Mouse (Mus musculus): ENCODE results near the gene Ddx41. TPM values are rescaled to one million over a fixed set of nuclear protein-coding genes. Genes with fewer than 3 reads are reported as not detected.
A peak's percentile ranks its signal among the peaks of the same experiment; 100 is the strongest.

The Ddx41 gene
- polyA plus RNA-seq, 1 experiment from 2014 or later = 90.0 TPM

- H3K27ac ChIP-seq (replicated peaks) = no peak overlapping the region
- DNase-seq (ENCODE audit: low spot score) = peak; percentile 38
- peaks cover 35% of the 10 kb centered on the region for H3K4me1 ChIP-seq
- no peaks in the 10 kb centered on the region for H3K9me3 ChIP-seq
- WGBS = 43% methylated on average over 4 of the region's 4 CpGs
- H3K36me3 ChIP-seq (replicated peaks) = peaks cover 39% of the 10 kb centered on the region
- H3K4me3 ChIP-seq = no peak overlapping the region
- H3K27me3 ChIP-seq (replicated peaks; ENCODE audit: low read depth, poor library complexity, severe bottlenecking) = peaks cover 7% of the 10 kb centered on the region; the same call in 1 of the 2 replicates
Measured at GRCm38 (mm10) chr13:55495702-55496101, 40.8 kb downstream of the Ddx41 start.

- no peak overlapping the region for H3K4me3 ChIP-seq
- 27% methylated on average over 18 of the region's 18 CpGs for WGBS
- H3K27ac ChIP-seq (replicated peaks) = no peak overlapping the region
- peaks cover 33% of the 10 kb centered on the region for H3K36me3 ChIP-seq (replicated peaks)
- H3K9me3 ChIP-seq = no peaks in the 10 kb centered on the region
- peaks cover 35% of the 10 kb centered on the region for H3K4me1 ChIP-seq
- DNase-seq (ENCODE audit: low spot score) = no peak
- H3K27me3 ChIP-seq (replicated peaks; ENCODE audit: low read depth, poor library complexity, severe bottlenecking) = peaks cover 7% of the 10 kb centered on the region; the same call in 1 of the 2 replicates
Measured at GRCm38 (mm10) chr13:55494883-55495621, 41.4 kb downstream of the Ddx41 start.

GRCm38 (mm10) chr13:55494257-55494656 lies 42.2 kb downstream of the Ddx41 start:
- DNase-seq (ENCODE audit: low spot score) = no peak
- no peaks in the 10 kb centered on the region for H3K9me3 ChIP-seq
- H3K27ac ChIP-seq (replicated peaks) = no peak overlapping the region
- no peak overlapping the region for H3K4me3 ChIP-seq
- H3K27me3 ChIP-seq (replicated peaks; ENCODE audit: low read depth, poor library complexity, severe bottlenecking) = peaks cover 7% of the 10 kb centered on the region; the same call in 1 of the 2 replicates
- whole genome bisulfite sequencing = 33% methylated on average over 2 of the region's 2 CpGs
- H3K36me3 ChIP-seq (replicated peaks) = peaks cover 26% of the 10 kb centered on the region
- H3K4me1 ChIP-seq = peaks cover 35% of the 10 kb centered on the region

GRCm38 (mm10) chr13:55487578-55488498 lies 48.6 kb downstream of the Ddx41 start, which contains the start of gene Dbn1:
Gene Dbn1 (minus strand): TSS chr13:55488111.
- no peaks in the 10 kb centered on the region for H3K27me3 ChIP-seq (replicated peaks; ENCODE audit: low read depth, poor library complexity, severe bottlenecking)
- peak within 1 kb of the TSS; percentile 99 for H3K4me3 ChIP-seq
- DNase-seq (ENCODE audit: low spot score) = peak; percentile 87
- peaks cover 53% of the 10 kb centered on the region for H3K4me1 ChIP-seq
- H3K36me3 ChIP-seq (replicated peaks) = peaks cover 28% of the 10 kb centered on the region
- H3K27ac ChIP-seq (replicated peaks) = peak within 1 kb of the TSS; percentile 100
- H3K9me3 ChIP-seq = no peaks in the 10 kb centered on the region
- 1% methylated on average over 78 of the region's 83 CpGs for WGBS

- WGBS = under 1% methylated on average over 29 of the region's 29 CpGs
- Histone ChIP-seq H3K4me1 (peaks cover 55% of the 10 kb centered on the region), H3K27me3 (replicated peaks; ENCODE audit: low read depth, poor library complexity, severe bottlenecking) (no peaks in the 10 kb centered on the region), H3K4me3 (peak overlapping the region; percentile 99), H3K36me3 (replicated peaks) (peaks cover 36% of the 10 kb centered on the region), H3K9me3 (no peaks in the 10 kb centered on the region), H3K27ac (replicated peaks) (peak overlapping the region; percentile 100)
- DNase-seq (ENCODE audit: low spot score) = peak; percentile 79
Measured at GRCm38 (mm10) chr13:55486916-55487577, 49.4 kb downstream of the Ddx41 start.

GRCm38 (mm10) chr13:55486029-55486794 lies 50.2 kb downstream of the Ddx41 start:
- Histone ChIP-seq H3K27me3 (replicated peaks; ENCODE audit: low read depth, poor library complexity, severe bottlenecking) (no peaks in the 10 kb centered on the region), H3K4me1 (peaks cover 55% of the 10 kb centered on the region), H3K9me3 (no peaks in the 10 kb centered on the region), H3K36me3 (replicated peaks) (peaks cover 45% of the 10 kb centered on the region), H3K4me3 (peak overlapping the region; percentile 99), H3K27ac (replicated peaks) (peak overlapping the region; percentile 100)
- DNase-seq (ENCODE audit: low spot score) = peak; percentile 39
- 38% methylated on average over 14 of the region's 14 CpGs for WGBS

- Histone ChIP-seq H3K4me1 (peaks cover 55% of the 10 kb centered on the region), H3K4me3 (peak overlapping the region; percentile 99), H3K27me3 (replicated peaks; ENCODE audit: low read depth, poor library complexity, severe bottlenecking) (no peaks in the 10 kb centered on the region), H3K27ac (replicated peaks) (peak overlapping the region; percentile 100), H3K36me3 (replicated peaks) (peaks cover 61% of the 10 kb centered on the region), H3K9me3 (no peaks in the 10 kb centered on the region)
- WGBS = 22% methylated on average over 7 of the region's 7 CpGs
- peak; percentile 39 for DNase-seq (ENCODE audit: low spot score)
Measured at GRCm38 (mm10) chr13:55484520-55485088, 51.9 kb downstream of the Ddx41 start.

- Histone ChIP-seq H3K27me3 (replicated peaks; ENCODE audit: low read depth, poor library complexity, severe bottlenecking) (no peaks in the 10 kb centered on the region), H3K9me3 (no peaks in the 10 kb centered on the region), H3K36me3 (replicated peaks) (peaks cover 71% of the 10 kb centered on the region), H3K4me3 (peak overlapping the region; percentile 99), H3K4me1 (peaks cover 49% of the 10 kb centered on the region), H3K27ac (replicated peaks) (0 out of 2 replicates have a peak overlapping the region, but pooled peaks have one; percentile 100)
- DNase-seq (ENCODE audit: low spot score) = peak; percentile 61
- 44% methylated on average over 15 of the region's 15 CpGs for WGBS
Measured at GRCm38 (mm10) chr13:55483593-55483992, 52.9 kb downstream of the Ddx41 start.

GRCm38 (mm10) chr13:55483071-55483470 lies 53.4 kb downstream of the Ddx41 start:
- peak overlapping the region; percentile 99; the same call in 1 of the 2 replicates for H3K4me3 ChIP-seq
- 55% methylated on average over 9 of the region's 9 CpGs for WGBS
- H3K27ac ChIP-seq (replicated peaks) = no peak overlapping the region
- H3K27me3 ChIP-seq (replicated peaks; ENCODE audit: low read depth, poor library complexity, severe bottlenecking) = no peaks in the 10 kb centered on the region
- no peak for DNase-seq (ENCODE audit: low spot score)
- peaks cover 76% of the 10 kb centered on the region for H3K36me3 ChIP-seq (replicated peaks)
- H3K9me3 ChIP-seq = no peaks in the 10 kb centered on the region
- H3K4me1 ChIP-seq = peaks cover 45% of the 10 kb centered on the region

- Histone ChIP-seq H3K4me3 (no peak overlapping the region), H3K9me3 (no peaks in the 10 kb centered on the region), H3K27ac (replicated peaks) (no peak overlapping the region), H3K4me1 (peaks cover 43% of the 10 kb centered on the region), H3K36me3 (replicated peaks) (peaks cover 81% of the 10 kb centered on the region), H3K27me3 (replicated peaks; ENCODE audit: low read depth, poor library complexity, severe bottlenecking) (no peaks in the 10 kb centered on the region)
- 92% methylated on average over 7 of the region's 7 CpGs for WGBS
- no peak for DNase-seq (ENCODE audit: low spot score)
Measured at GRCm38 (mm10) chr13:55482542-55482941, 53.9 kb downstream of the Ddx41 start.

Measured in embryonic facial prominence, embryonic 10.5 days (tissue).